Comparison of ENCODE assay signal across 8 mouse cellular contexts in genomic region chr3:89912543-89913391, GRCm38 (mm10). TPM values are rescaled to one million over a fixed set of nuclear protein-coding genes. Genes with fewer than 3 reads are reported as not detected.
A peak's percentile ranks its signal among the peaks of the same experiment; 100 is the strongest.
DNase-seq lines count a peak whose midpoint lies in the region; ATAC-seq lines count a peak whose summit lies in the region.

TSS of gene Il6ra (minus strand) at chr3:89913196.

- peaks cover 4% of the 10 kb centered on the region; the same call in 1 of the 2 replicates for H3K9me3 ChIP-seq in erythroblast, embryonic 14.5 days (ENCODE audit: control insufficient read depth, low read length)
- H3K9me3 ChIP-seq in embryonic facial prominence, embryonic 12.5 days: no peaks in the 10 kb centered on the region
- H3K9me3 ChIP-seq in limb, embryonic 13.5 days: no peaks in the 10 kb centered on the region
- H3K9me3 ChIP-seq in midbrain, embryonic 15.5 days: no peaks in the 10 kb centered on the region

- H3K9ac ChIP-seq in embryonic facial prominence, embryonic 12.5 days: peak within 1 kb of the TSS; percentile 55
- peak within 1 kb of the TSS; percentile 63 for H3K9ac ChIP-seq in limb, embryonic 13.5 days
- H3K9ac ChIP-seq in midbrain, embryonic 15.5 days: peak within 1 kb of the TSS; percentile 47

- peak; percentile 90 for DNase-seq in heart, adult 8-10 months (ENCODE audit: low spot score)
- DNase-seq in kidney, adult 9 months: peak; percentile 84
- peak; percentile 72 to 75 for DNase-seq in spleen, adult 18-20 months

- H3K4me2 ChIP-seq in embryonic facial prominence, embryonic 12.5 days (replicated peaks): peak within 1 kb of the TSS; percentile 99
- H3K4me2 ChIP-seq in limb, embryonic 13.5 days (replicated peaks): peak within 1 kb of the TSS; percentile 99
- peak within 1 kb of the TSS; percentile 97 for H3K4me2 ChIP-seq in midbrain, embryonic 15.5 days

- WGBS in embryonic facial prominence, embryonic 12.5 days: under 1% methylated on average over 75 of the region's 75 CpGs
- 1% methylated on average over 75 of the region's 75 CpGs for WGBS in limb, embryonic 13.5 days
- under 1% methylated on average over 75 of the region's 75 CpGs for WGBS in midbrain, embryonic 15.5 days

- peak within 1 kb of the TSS; percentile 53 for H3K4me3 ChIP-seq in erythroblast, embryonic 14.5 days (replicated peaks)
- H3K4me3 ChIP-seq in embryonic facial prominence, embryonic 12.5 days: peak within 1 kb of the TSS; percentile 52
- H3K4me3 ChIP-seq in limb, embryonic 13.5 days: peak within 1 kb of the TSS; percentile 55
- H3K4me3 ChIP-seq in midbrain, embryonic 15.5 days: peak within 1 kb of the TSS; percentile 56

- no peak within 1 kb of the TSS for H3K27ac ChIP-seq in embryonic facial prominence, embryonic 12.5 days
- H3K27ac ChIP-seq in limb, embryonic 13.5 days: no peak within 1 kb of the TSS
- H3K27ac ChIP-seq in midbrain, embryonic 15.5 days: no peak within 1 kb of the TSS

- H3K27me3 ChIP-seq in erythroblast, embryonic 14.5 days (ENCODE audit: control insufficient read depth): peaks cover 76% of the 10 kb centered on the region
- peaks cover 44% of the 10 kb centered on the region for H3K27me3 ChIP-seq in embryonic facial prominence, embryonic 12.5 days
- peaks cover 53% of the 10 kb centered on the region for H3K27me3 ChIP-seq in limb, embryonic 13.5 days
- peaks cover 34% of the 10 kb centered on the region for H3K27me3 ChIP-seq in midbrain, embryonic 15.5 days (replicated peaks)

- H3K36me3 ChIP-seq in erythroblast, embryonic 14.5 days (ENCODE audit: control insufficient read depth): no peaks in the 10 kb centered on the region
- no peaks in the 10 kb centered on the region for H3K36me3 ChIP-seq in embryonic facial prominence, embryonic 12.5 days
- no peaks in the 10 kb centered on the region for H3K36me3 ChIP-seq in limb, embryonic 13.5 days
- H3K36me3 ChIP-seq in midbrain, embryonic 15.5 days (replicated peaks): no peaks in the 10 kb centered on the region

- peaks cover 9% of the 10 kb centered on the region for H3K4me1 ChIP-seq in erythroblast, embryonic 14.5 days (ENCODE audit: control insufficient read depth)
- H3K4me1 ChIP-seq in embryonic facial prominence, embryonic 12.5 days: peaks cover 17% of the 10 kb centered on the region
- peaks cover 18% of the 10 kb centered on the region for H3K4me1 ChIP-seq in limb, embryonic 13.5 days
- H3K4me1 ChIP-seq in midbrain, embryonic 15.5 days: peaks cover 15% of the 10 kb centered on the region

- ATAC-seq in erythroblast, adult 5-6 weeks (replicated peaks; ENCODE audit: low FRiP score, poor library complexity, severe bottlenecking): no peak
- ATAC-seq in embryonic facial prominence, embryonic 12.5 days (ENCODE audit: insufficient number of reproducible peaks, insufficient read depth, low FRiP score, low TSS enrichment): peak; percentile 73; the same call in 1 of the 2 replicates
- peak; percentile 80 for ATAC-seq in limb, embryonic 13.5 days (ENCODE audit: low FRiP score, low read depth)
- ATAC-seq in midbrain, embryonic 15.5 days (replicated peaks): peak; percentile 90

RNA-seq across cellular contexts. Expression of gene Il6ra, which starts in this region (rescaled TPM):
- 0.02 and 0.07 TPM in 2 replicates for polyA plus RNA-seq in erythroblast, embryonic 14.5 days (2012)
- total RNA-seq in erythroblast, adult 5-6 weeks (2015; ENCODE audit: low replicate concordance): 9.4 and 10.0 TPM in 2 replicates
- total RNA-seq in erythroblast, adult 5-6 weeks (2017; ENCODE audit: low replicate concordance): 3.0 and 3.1 TPM in 2 replicates
- polyA plus RNA-seq in embryonic facial prominence, embryonic 12.5 days (2016; fragmentation: Nextera tagmentation; extraction: Ambion mirVana): 0.60 and 0.79 TPM in 2 replicates
- total RNA-seq in heart, adult 8-10 months (2022): 1 to 10 TPM; 2.8 to 4.3 (median 3.1) TPM
- 0.96 and 1.2 TPM in 2 replicates for polyA plus RNA-seq in limb, embryonic 13.5 days (2015; fragmentation: Nextera tagmentation; extraction: Ambion mirVana)
- polyA plus RNA-seq in midbrain, embryonic 15.5 days (2015; fragmentation: Nextera tagmentation; extraction: Ambion mirVana): 1.1 and 1.2 TPM in 2 replicates

Comparison
In these comparisons a context has a peak if more than half of its experiments do, and no peak if none do; other contexts are left out.
1. Peak in ATAC-seq, H3K4me3 ChIP-seq, H3K9ac ChIP-seq and H3K4me2 ChIP-seq in embryonic facial prominence, embryonic 12.5 days; RNA of the gene not detected or under 1 TPM.